Mouse (Mus musculus) T-helper 1 cell (primary cell): ENCODE data around the gene Slirp.

ENCODE experiments used
- in situ Hi-C: fragments of 300-600 bp; cut with MboI, MseI; formaldehyde crosslinking; loops from one replicate; pipeline ENCODE4 v1.15.1; 2025; ENCODE audit warnings: high pct_unique_total_duplicates

Slirp gene

DNA sequence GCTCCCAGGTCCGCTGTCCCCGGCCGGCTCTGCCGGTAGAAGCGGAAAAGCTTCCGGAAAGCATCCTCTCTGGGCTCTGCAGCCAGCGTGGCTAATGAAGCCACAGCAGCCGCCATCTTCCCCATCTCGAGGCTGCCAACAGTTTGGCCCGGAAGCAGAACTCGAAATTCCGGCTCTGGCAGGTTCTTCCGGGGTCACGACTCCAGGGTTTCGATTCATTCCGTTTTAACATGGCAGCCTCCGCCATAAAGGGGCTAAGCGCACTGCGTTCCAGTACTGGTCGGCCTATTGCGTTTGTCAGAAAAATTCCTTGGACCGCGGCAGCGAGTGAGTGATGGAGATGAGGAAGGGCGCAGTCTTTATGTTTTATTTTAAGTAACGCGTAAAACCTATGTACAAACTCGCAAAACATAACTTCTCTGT lies at the start of gene Slirp, which contains the start of gene Alkbh1:
Slirp (plus strand) TSS at position 197 of the 423 bp plus-strand sequence.
Alkbh1 (minus strand) TSS at position 318 of the 423 bp plus-strand sequence.
- in situ Hi-C loops = no loop called here

DNA sequence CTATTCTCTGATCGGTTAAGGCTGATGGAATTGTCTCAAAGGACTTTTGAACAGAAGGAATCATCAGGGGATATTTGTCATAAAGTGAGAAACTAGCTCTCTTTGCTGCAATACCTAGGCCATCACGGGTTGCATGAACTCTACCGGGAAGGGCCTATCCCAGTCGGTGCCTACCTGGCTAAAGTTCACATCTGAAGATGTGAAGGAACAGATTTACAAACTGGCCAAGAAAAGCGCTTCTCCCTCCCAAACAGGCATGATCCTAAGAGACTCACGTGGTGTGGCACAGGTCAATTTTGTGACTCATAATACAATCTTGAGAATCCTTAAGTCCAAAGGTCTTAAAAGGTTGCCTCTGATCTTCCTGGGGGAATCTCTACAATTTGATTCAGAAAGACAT lies 49.4 kb upstream of the Slirp start:
- in situ Hi-C loops = no loop called here

DNA sequence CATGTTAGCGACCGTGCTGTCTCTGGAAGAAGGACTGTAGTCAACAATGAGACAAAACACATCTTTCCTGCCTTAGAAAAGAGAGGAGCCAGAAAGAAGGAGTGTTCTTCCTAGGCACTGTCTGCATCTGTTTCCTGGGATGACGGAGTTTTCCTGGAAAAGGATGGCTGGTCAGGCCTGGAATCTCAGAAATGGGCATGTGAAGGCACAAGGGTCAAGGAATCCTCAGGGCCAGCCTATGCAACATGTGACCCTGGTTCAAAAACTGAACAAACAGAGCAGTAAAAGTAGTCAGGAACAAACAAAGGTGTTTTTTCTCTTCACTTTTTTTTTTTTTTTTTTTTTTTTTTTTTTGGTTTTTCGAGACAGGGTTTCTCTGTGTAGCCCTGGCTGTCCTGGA lies 46.6 kb upstream of the Slirp start:
- in situ Hi-C loops = no loop called here

DNA sequence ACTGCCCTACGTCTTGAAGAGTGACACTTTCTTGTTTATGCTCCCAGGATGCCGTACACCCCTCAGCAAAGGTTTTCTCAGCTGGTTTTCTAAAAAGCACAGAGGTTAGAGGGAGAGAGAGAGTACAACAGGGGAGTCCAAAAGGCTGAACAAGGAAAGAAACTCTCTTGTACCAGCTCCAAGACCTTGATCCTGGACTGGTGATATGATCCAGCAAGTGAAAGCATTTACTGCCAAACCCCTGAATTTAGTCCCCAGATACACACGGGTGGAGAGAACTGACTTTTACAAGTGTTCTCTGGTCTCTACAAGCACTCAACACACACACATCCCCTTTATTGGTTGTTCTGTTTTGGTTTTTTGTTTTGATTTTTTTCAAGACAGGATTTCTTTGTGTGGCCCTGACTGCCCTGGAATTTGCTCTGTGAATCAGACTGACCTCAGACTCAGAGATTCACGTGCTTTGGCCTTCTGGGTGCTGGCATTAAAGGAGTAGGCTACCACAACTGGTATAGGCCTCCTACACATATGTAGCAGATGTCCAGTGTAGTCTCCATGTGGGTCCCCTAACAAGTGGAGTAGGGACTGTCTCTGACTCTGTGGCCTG lies 45.8 kb upstream of the Slirp start:
- in situ Hi-C loops = no loop called here

DNA sequence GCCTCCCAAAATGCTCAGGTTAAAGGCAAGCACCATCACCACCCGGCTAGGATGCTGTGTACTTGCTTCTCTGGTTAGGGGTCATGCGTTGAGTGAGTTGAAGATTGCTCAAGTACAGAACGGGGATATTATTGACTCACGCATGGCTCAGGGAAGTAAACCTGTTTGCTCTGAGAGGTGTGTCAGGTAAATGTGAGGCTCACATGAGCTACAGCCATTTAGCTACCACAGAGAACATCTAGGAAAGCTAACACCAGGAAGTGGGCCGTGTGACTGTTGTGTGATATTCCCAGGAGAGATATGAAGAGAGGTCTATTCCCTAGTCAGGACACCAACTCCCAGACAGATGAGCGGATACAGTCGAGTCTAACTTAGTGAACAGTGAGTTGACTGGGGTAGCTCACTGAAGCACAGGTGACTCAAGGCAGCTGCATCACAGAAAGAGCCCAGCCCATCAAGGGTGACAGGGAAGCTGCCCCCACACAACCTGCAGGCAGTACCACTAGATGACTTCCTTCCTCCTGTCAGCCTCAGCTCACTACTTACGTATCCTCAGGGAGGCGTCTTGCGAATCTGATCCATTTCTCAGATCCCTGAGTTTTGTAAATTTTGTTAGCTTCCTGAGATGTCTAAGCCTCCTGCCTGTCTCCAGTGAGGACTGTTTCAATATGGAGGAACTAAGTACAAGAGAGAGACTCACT lies 44.4 kb upstream of the Slirp start:
- in situ Hi-C loops = no loop called here

DNA sequence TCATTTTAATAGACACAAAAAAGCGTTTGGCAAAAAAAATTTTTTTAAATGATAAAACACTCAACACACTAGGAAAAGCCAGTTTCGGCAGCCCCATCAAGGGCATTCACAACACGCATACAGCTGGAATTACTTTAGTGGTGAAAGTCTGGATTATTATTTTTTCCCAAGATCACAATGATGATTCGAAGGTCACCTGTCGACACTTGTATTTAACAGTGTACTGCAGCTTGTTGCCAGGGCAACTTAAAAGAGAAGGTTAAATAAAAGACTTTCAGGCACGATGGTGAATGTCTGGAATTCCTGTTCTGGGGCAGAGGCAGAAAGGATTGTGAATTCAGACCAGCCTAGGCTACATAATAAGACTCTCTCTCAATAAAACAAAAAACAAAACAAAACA lies 41.8 kb upstream of the Slirp start:
- in situ Hi-C loops = no loop called here

DNA sequence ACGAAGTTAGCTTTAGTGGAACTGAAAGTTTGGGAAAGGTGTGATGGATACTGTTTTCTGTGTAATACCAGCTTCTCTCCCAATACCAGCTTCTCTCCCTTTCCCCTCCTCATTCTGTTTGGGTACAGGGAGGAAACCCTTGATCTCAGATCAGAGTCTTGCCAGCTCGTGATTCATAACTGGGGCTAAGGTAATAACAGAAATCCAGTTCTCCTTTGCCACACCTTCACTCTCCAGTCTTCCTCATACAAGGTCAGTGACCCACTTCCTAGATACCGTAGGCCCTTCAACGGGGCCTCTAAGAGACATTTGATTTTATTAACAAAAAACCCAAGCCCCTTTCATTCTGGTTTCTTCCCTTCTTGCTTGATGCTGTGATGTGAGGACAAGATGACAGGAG lies 38.5 kb upstream of the Slirp start:
- in situ Hi-C loops = no loop called here

DNA sequence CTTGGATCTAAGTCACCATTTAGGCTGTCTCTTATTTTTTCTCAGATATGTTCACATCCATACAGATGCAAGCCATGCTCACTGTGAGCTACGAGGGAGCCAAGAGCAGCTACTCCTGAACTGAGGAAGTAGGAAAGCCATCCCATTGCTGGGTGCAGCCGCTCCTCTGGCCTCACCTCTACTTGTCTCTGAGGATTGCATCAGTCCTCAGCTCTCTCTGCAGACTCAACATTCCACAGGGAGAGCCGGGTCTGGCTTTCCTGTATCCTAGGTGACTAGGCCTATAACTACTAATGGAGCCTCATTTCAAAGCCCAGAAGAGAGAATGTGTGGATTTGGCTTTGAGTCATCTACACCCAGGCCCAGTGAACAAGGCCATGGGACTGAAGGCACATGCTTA lies 38.0 kb upstream of the Slirp start:
- in situ Hi-C loops = no loop called here

DNA sequence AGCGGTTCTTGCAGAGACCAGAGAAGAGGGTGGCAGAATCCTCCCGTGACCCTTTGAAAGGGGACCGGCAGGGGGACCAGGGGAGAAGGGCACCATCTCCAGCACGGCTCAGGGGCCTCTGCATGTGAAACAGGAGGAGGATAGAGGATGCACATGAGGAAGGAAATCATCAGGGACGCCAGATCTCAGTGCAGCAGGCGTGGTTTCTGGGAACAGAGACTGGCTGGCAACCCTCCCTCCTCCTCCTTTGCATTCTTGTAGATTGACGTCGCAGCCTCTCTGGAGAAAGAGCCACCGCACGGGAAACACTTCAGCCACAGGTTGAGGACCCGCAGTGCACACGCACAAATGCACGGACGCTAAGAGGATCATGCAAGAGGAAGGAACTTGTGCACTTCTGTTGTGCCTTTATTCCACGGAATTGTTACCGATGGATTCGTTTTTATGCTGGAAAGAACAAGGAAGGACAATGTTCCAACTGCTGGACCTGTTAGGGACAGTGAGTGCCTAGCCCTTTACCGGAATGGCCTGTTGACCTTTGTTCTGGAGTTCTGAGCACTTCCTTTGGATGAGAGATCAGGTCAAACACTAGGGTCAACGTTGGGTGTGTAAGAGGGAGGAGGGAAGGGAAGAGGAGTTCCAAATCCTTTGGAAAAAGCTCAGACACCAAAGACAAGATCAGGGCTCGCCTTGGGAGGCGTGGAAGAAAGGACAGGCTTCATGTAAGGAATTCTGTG lies 35.7 kb upstream of the Slirp start:
- in situ Hi-C loops = no loop called here

DNA sequence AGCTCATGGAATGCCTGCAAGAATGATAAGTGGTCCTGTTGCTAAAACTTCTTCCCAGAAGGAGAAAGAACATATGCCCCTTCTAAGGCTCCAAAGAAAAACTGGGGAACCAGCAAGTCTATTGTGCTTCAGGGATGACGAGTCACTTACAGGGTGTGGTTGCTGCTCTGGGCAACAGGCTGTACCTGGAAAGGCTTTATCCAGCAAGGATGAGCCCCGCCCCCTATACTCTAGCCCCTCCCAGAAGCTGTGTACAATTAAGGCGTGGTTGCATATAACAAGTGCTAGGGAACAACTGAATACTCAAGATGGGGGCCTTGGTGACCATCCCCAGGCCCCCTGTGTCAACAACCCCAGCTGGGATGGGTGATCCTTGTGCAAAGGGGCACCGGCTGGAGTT lies 34.6 kb upstream of the Slirp start:
- in situ Hi-C loops = no loop called here

DNA sequence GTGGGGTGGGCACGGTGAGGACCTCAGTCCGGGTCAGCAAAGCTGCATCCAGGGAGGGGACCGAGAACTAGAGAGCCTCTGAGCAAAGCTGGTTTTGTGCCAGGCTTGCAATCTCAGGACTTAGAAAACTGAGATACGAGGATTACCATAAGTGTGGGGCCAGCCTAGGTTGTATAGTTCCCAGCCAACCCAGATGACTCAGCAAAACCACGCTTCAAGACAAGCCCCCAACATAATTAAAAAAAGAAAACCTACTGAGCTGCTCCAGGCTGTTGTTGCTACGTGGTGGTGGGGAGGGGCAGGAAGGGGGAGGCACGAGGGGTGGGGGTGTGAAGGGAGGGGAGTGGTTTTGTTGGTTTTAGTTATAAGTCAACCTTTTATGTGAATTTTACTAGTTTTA lies 32.7 kb upstream of the Slirp start:
- in situ Hi-C loops = no loop called here

DNA sequence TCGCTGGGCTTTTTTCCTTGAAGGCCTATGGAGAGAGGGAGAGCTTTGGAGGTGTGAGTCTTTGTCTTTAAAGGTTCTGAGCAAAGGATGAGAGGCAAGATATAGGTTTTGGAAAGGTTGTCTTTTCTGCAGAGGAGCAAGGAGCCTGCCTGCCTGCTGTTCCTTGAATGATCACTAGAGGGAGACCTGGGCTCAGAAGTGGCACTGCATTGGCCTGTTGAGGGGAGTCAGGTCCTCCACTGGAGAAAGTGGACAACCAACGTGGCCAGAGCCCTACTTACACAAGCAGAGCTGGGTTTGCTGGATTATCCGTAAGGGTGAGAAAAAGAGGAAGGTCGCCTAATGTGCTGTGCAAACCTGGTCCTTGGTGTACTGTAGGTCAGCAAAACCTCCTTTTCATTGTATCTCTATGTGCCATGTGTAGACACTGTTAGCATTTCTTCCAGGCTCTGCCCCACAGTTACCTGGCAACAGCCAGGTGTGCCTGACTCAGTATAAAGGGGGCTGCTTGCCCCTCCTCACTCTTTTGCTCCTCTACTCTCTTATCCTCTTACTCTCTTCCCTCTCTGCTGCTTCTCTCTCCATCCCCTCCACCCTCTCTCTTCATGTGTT lies 30.4 kb upstream of the Slirp start:
- in situ Hi-C loops = no loop called here

DNA sequence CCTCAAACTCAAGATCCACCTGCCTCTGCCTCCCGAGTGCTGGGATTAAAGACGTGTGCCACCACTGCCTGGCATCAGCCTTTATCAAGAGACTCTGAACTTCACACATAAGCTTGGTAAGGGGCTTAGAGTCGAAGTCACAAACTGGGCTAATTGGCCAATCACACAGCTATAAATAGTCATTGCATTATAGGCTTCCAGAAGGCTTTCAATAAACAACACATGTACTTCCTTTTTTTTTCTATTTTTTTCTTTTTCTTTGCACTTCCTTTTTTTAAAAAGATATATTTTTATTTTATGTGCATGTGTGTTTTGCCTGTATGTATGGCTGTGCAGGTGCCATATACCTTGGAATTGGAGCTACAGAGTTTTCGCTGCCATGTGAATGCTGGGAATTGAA lies 28.3 kb upstream of the Slirp start:
- in situ Hi-C loops = no loop called here

DNA sequence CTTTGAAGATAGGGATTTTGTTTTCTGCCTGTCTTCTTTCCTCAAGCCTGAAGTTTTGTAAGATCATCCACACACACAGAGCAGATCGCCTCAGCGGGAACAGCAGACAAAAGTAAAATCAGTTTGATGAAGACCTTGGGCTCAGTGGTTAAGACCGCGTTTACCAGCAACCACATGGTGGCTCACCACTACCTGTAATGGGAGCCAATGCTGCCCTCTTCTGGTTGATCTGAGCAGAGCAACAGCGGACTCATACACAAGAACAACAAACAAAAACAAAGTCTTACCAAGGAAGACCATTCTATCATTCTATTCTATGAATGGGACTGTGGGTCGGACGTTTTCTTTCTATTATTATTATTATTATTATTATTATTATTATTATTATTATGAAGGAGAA lies 27.0 kb upstream of the Slirp start:
- in situ Hi-C loops = no loop called here

DNA sequence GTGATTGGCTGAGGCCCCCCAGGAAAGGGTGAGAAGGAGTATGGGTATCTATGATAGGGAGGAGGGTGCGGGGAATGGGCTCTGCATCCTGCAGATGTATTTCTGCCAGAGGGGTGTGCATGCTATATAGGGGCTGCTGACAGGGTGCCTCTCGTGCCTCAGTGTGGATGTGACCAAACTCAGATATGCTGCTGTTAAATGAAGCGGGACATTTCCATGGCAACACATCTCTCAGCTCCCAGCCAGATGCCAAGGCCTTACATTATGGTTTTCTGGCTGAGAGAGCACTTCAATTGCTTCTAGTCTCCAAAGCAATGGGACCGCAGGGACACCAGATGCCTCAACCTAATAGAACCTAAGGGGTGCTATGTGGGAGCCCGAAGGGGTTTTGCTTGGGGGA lies 24.8 kb upstream of the Slirp start:
- in situ Hi-C loops = no loop called here

DNA sequence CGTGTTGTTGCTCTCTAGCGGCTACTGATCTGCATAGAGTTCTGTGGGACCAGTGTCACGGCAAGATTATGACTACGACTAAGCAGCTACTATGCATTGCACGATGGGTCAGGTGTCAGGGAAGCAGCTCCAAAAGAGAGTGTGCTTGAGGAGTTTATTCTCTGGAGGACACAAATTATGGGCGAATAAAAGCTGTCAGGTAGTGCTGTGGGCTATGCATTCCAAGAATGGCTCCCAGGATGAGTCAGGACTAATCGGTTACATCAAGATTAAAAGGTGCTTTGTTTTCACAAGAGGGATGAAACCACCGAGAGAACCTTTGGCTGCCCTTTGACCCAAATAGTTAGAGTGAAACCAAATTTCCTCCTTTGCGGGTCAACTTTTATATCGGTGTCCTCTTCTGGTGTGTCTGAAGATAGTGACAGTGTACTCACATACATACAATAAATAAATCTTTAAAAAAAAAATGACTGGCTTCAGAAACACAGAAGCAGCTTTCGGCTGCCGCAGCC lies 23.7 kb upstream of the Slirp start:
- in situ Hi-C loops = no loop called here

DNA sequence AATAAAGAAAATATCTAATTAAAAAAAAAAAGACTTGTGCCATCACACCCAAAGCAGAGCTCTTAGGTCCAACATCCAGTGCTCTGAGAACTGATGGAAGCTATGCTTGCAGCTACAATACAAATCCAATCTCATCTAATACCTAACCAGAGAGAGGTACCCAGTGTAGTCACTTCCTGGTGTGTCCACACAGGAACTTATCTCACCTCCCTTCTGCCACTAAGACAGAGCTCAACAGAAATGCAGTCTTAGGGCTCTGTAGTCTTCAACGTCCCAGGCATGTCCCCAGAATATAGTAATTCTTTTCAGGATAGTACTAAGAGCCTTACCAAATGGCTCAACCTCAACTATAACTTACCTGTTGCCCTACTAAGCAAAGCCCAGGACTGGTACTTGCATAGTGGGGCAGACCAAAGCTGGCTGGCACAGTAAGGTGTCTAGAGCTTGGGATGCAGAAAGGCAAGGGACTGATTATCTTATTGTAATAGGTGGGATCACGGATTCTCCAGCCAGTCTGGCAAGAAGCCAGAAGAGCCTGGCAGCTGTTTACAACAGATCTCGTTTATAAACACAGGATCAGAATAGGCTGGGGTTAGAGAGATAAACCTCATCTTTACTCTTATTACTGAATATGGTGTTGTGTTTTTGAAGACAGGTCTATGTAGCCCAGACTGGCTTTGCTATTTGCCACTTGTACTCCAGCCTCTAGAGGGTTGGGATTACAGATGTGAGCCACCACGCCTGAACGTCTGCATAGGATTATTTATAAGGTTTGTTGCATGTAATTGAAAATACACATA lies 21.8 kb upstream of the Slirp start:
- in situ Hi-C loops = no loop called here

DNA sequence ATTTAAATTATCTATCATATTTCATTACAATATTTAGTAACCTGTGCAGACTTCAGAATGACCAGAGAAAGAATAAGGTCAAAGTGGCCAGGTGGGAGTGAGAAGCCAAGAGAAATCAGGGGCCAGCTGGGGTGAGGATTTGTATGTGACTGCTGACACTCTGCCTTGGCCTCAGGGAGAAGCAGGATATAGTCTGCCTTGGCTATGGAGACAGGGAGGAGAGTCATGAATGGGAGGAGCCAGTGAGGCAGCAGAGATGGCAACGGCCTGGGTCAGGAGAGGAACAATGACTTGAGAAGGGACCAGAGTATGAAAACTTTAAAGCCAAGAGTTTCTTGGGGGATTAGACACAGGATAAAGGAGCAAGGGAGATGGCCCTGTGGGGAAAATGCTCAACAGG lies 20.0 kb upstream of the Slirp start:
- in situ Hi-C loops = no loop called here

DNA sequence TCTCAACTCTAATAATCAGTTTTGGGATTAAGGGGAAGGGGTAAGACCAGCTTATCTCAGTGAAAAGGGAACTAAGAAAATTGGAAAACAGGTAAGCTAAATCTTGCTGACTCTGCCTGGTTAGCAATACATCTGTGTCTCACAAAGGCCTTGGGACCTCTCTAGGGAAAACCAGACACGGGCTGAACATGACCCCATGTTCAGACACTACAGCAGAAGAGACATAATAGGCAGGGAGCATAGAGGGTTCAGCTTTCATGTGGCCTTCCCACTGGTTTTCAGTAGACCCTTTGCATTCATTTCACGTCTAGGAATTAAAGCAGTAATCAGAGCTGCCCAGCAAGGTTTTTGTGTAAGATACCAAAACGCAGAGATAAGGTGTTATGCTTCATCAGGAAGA lies 19.2 kb upstream of the Slirp start:
- in situ Hi-C loops = no loop called here

DNA sequence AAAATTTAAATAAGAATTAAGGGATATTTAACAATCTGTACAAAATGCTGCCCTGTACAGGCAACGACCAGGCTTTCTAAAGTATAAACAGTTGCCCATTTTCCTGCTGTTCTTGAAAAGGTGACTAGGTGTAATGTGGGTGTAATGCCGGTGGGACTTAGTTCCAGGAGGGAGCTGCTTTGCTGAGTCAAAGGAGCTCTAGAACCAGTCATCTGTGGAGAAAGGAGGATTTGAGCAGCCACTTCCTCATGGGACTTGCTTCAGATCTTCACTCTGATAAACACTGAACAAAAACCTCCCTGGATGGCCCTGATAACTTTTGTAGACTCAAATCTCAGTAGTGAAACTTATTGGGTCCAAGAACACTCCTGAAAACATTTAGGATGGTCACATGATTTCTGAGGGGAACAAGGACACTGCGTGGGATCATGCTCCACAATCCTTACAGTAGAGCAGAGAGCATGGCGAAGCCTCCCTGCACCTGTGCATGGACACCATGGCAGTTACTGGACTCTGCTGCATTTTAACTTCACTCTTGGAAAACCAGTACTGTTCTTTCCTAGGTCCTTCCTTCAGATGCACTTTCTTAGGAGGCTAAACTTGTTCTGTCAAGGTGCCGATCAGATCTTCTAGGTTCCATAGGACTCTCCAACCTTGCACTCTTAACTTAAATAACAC lies 17.2 kb upstream of the Slirp start:
- in situ Hi-C loops = no loop called here

DNA sequence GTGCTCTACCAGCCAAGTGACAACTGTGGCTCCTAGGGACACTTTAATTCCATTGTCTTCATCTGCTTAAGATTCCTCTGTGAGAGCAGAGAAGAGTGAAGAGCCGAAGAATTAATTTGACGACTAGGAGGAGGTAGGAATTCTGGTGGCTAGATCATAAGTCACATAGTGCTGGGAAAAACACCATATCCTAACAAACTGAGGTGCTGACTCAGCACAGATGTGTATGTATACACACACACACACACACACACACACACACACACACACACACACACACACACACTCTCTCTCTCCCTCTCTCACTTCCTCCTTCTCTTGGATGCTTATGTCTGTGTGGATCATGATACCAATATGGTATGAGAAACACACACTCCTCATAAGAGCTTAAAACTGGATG lies 15.4 kb upstream of the Slirp start:
- in situ Hi-C loops = no loop called here
